Mouse (Mus musculus): ENCODE results near the gene Foxo3. TPM values are rescaled to one million over a fixed set of nuclear protein-coding genes. Genes with fewer than 3 reads are reported as not detected.

Foxo3 gene
- total and polyA plus RNA-seq, 3 experiments, result 9.2 to 18.2 (median 12.6) TPM

DNA sequence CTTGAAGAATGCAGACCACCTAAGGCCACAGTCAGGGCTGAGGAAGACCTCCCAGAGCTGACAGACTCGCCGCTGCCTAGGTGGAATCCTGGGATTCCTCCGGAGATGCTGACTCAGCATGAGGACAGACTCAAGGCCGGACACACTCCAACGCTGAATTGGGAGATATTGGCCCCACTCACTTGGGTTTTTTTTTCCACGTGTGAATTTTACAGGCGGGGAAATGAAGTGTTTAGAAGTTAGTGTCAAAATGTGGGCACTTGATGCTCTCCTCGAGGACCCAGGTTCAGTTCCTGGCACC, 32.1 kb upstream of the Foxo3 start:
- H3K27me3 ChIP-seq (replicated peaks), result no peaks in the 10 kb centered on the region
- in situ Hi-C loops (cut with MboI; ENCODE audit: low pct_ligation_motif_present, low pct_unique_long_range_greater_than_20kb, low sequenced_read_pairs), result loop anchor here (10.0 to 25.0 kb wide), 3 partner anchors 326 to 679 kb away; no protein-coding TSS in a partner anchor
- peaks cover 7 to 13% of the 10 kb centered on the region in 2 experiments for H3K36me3 ChIP-seq (replicated peaks in 1 of 2; ENCODE audit: control insufficient read depth in 1 of 2, insufficient read depth in 1 of 2, low read length in 1 of 2)
- H3K79me2 ChIP-seq (replicated peaks; ENCODE audit: control insufficient read depth, extremely low read depth, insufficient read depth, poor library complexity, severe bottlenecking), result no peaks in the 10 kb centered on the region
- H3K4me2 ChIP-seq (ENCODE audit: insufficient read depth, low read depth, poor library complexity, severe bottlenecking), result no peak overlapping the region
- no peak overlapping the region for H3K27ac ChIP-seq (ENCODE audit: insufficient read depth, low read depth)
- no peaks in the 10 kb centered on the region for H3K4me1 ChIP-seq (ENCODE audit: control insufficient read depth in 1 of 2, insufficient read depth in 2 of 2)
- dilution Hi-C loops (cut with MboI; ENCODE audit: extremely low pct_ligation_motif_present, extremely low pct_unique_long_range_greater_than_20kb, low sequenced_read_pairs), result no loop called here
- no peak overlapping the region for H3K4me3 ChIP-seq (replicated peaks in 1 of 3; ENCODE audit: low read depth in 2 of 3, low read length in 2 of 3, poor library complexity in 1 of 3)
- no peaks in the 10 kb centered on the region for H3K9me3 ChIP-seq (replicated peaks; ENCODE audit: low read length)
- DNase-seq (ENCODE audit: extremely low read depth), result no peak
- TF ChIP-seq CTCF (conservative IDR thresholded peaks at IDR 0.05 in 1 of 2, IDR thresholded peaks at IDR 0.05 in 1 of 2; ENCODE audit: low read depth in 2 of 2, low read length in 2 of 2), result no peak
- no peak for TF ChIP-seq MXI1 (IDR thresholded peaks at IDR 0.05; ENCODE audit: low read depth, low read length)
- no peak for TF ChIP-seq KAT2A (IDR thresholded peaks at IDR 0.05; ENCODE audit: insufficient replicate concordance, low read length)
- TF ChIP-seq CHD1 (IDR thresholded peaks at IDR 0.05; ENCODE audit: low read depth, low read length), result no peak
- TF ChIP-seq ETS1 (conservative IDR thresholded peaks at IDR 0.05; ENCODE audit: low read depth, low read length), result no peak
- TF ChIP-seq JUN (IDR thresholded peaks at IDR 0.05; ENCODE audit: insufficient read depth, low read depth, low read length), result no peak
- TF ChIP-seq MYC (IDR thresholded peaks at IDR 0.05; ENCODE audit: low read depth, low read length), result no peak
- no peak for TF ChIP-seq JUND (conservative IDR thresholded peaks at IDR 0.05; ENCODE audit: low read depth, low read length)
- TF ChIP-seq RAD21 (IDR thresholded peaks at IDR 0.05; ENCODE audit: low read depth, low read length), result no peak
- no peak for TF ChIP-seq TBP (conservative IDR thresholded peaks at IDR 0.05; ENCODE audit: low read depth, low read length)
- TF ChIP-seq ELF1 (IDR thresholded peaks at IDR 0.05; ENCODE audit: low read depth, low read length), result no peak
- no peak for TF ChIP-seq GABPA (IDR thresholded peaks at IDR 0.05; ENCODE audit: insufficient replicate concordance, low read depth, low read length)
- TF ChIP-seq UBTF (IDR thresholded peaks at IDR 0.05; ENCODE audit: low read depth, low read length), result no peak
- TF ChIP-seq MEF2A (IDR thresholded peaks at IDR 0.05; ENCODE audit: borderline replicate concordance, low read depth, low read length), result no peak
- no peak overlapping the region for H3K9ac ChIP-seq (ENCODE audit: insufficient read depth, low read depth)

DNA sequence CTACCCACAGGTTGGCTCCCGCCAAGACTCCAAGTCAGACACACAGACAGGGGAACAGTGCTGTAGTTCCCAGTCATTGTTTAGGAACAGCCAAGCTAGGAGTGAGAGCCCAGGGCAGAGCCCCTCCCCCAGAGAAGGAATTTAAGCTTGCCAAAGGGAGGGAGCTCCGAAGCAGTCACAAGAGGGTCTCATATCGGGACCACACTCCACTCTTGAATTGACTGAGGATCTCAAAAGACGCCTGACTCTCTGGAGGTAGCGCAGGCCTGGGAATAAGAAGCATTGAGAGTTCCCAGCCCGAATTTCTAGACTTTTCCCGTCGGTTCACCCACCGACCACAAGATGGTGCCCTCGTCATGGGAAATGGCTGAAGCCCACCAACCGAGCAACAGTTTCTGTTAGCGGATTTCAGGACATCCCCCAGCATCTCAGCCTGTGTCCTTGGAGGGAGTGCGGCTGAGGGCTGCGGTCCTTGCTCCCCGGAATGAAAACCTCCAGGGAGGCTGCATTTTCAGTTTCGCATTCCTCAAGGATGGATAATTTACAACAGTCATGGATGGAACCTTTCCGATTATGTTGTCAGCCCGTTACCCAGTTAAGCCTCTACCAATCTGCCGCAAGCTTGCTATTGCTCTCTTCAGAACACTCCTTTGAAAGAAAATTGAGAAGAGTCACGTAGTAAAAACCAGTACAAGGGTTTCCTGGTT, 31.6 kb upstream of the Foxo3 start:
- Histone ChIP-seq H3K79me2 (replicated peaks; ENCODE audit: control insufficient read depth, extremely low read depth, insufficient read depth, poor library complexity, severe bottlenecking) (no peaks in the 10 kb centered on the region), H3K9ac (ENCODE audit: insufficient read depth, low read depth) (no peak overlapping the region), H3K36me3 (replicated peaks in 1 of 2; ENCODE audit: control insufficient read depth in 1 of 2, insufficient read depth in 1 of 2, low read length in 1 of 2) (peaks cover 5 to 10% of the 10 kb centered on the region in 2 experiments), H3K9me3 (replicated peaks; ENCODE audit: low read length) (no peaks in the 10 kb centered on the region), H3K4me3 (replicated peaks in 1 of 3; ENCODE audit: low read depth in 2 of 3, low read length in 2 of 3, poor library complexity in 1 of 3) (no peak overlapping the region), H3K27me3 (replicated peaks) (no peaks in the 10 kb centered on the region), H3K4me2 (ENCODE audit: insufficient read depth, low read depth, poor library complexity, severe bottlenecking) (no peak overlapping the region), H3K4me1 (ENCODE audit: control insufficient read depth in 1 of 2, insufficient read depth in 2 of 2) (no peaks in the 10 kb centered on the region), H3K27ac (ENCODE audit: insufficient read depth, low read depth) (no peak overlapping the region)
- in situ Hi-C loops (cut with MboI; ENCODE audit: low pct_ligation_motif_present, low pct_unique_long_range_greater_than_20kb, low sequenced_read_pairs), result loop anchor here (10.0 to 25.0 kb wide), 3 partner anchors 327 to 679 kb away; no protein-coding TSS in a partner anchor
- DNase-seq (ENCODE audit: extremely low read depth), result peak; percentile 34
- TF ChIP-seq SIN3A (IDR thresholded peaks at IDR 0.05; ENCODE audit: low read length) (no peak), ELF1 (IDR thresholded peaks at IDR 0.05; ENCODE audit: low read depth, low read length) (no peak), MAFK (IDR thresholded peaks at IDR 0.05; ENCODE audit: insufficient replicate concordance, low read length) (no peak), EP300 (IDR thresholded peaks at IDR 0.05; ENCODE audit: low read length) (no peak), GABPA (IDR thresholded peaks at IDR 0.05; ENCODE audit: insufficient replicate concordance, low read depth, low read length) (no peak), TCF12 (IDR thresholded peaks at IDR 0.05; ENCODE audit: low read depth, low read length) (no peak), MAZ (IDR thresholded peaks at IDR 0.05; ENCODE audit: low read depth, low read length) (no peak), HCFC1 (IDR thresholded peaks at IDR 0.05; ENCODE audit: low read depth, low read length) (no peak), POLR2A (IDR thresholded peaks at IDR 0.05; ENCODE audit: low read depth, low read length) (no peak), E2F4 (IDR thresholded peaks at IDR 0.05; ENCODE audit: insufficient replicate concordance, low read depth, low read length) (no peak), MEF2A (IDR thresholded peaks at IDR 0.05; ENCODE audit: borderline replicate concordance, low read depth, low read length) (no peak), JUND (conservative IDR thresholded peaks at IDR 0.05; ENCODE audit: low read depth, low read length) (no peak), SMC3 (IDR thresholded peaks at IDR 0.05; ENCODE audit: low read depth, low read length) (peak; percentile 80), UBTF (IDR thresholded peaks at IDR 0.05; ENCODE audit: low read depth, low read length) (no peak), TBP (conservative IDR thresholded peaks at IDR 0.05; ENCODE audit: low read depth, low read length) (no peak), ZKSCAN1 (IDR thresholded peaks at IDR 0.05; ENCODE audit: borderline replicate concordance, low read depth, low read length) (no peak), NRF1 (IDR thresholded peaks at IDR 0.05; ENCODE audit: low read depth, low read length) (no peak), MXI1 (IDR thresholded peaks at IDR 0.05; ENCODE audit: low read depth, low read length) (no peak), CTCF (conservative IDR thresholded peaks at IDR 0.05 in 1 of 2, IDR thresholded peaks at IDR 0.05 in 1 of 2; ENCODE audit: low read depth in 2 of 2, low read length in 2 of 2) (peak; percentile 31 to 85; a peak in 3 of 4 replicates), ZC3H11A (IDR thresholded peaks at IDR 0.05; ENCODE audit: low read depth, low read length) (peak; percentile 2; the same call in 1 of the 2 replicates), RAD21 (IDR thresholded peaks at IDR 0.05; ENCODE audit: low read depth, low read length) (peak; percentile 90), BHLHE40 (IDR thresholded peaks at IDR 0.05; ENCODE audit: low read depth, low read length) (no peak), JUN (IDR thresholded peaks at IDR 0.05; ENCODE audit: insufficient read depth, low read depth, low read length) (no peak)
- dilution Hi-C loops (cut with MboI; ENCODE audit: extremely low pct_ligation_motif_present, extremely low pct_unique_long_range_greater_than_20kb, low sequenced_read_pairs), result no loop called here
